Mouse (Mus musculus) cerebellum, postnatal 10 days (tissue): ENCODE measurements around the gene Pcx.
"Not testable (repeated sequence)": the region's sequence is repeated elsewhere in the genome, so short reads cannot be mapped to it uniquely, and the experiment has no call there.

Source experiments
- DNase-seq, 2 experiments: peaks; one replicate each; pipeline ENCODE4 v3.0.0; 2021; ENCODE audit warnings: mixed read lengths in 2 of 2

Gene Pcx

GRCm38 (mm10) chr19:4548305-4548883 is 38.1 kb downstream of the Pcx start:
- peak; percentile 83 to 85 for DNase-seq

- DNase-seq: no peak
These were observed 44.0 kb downstream of the Pcx start for GRCm38 (mm10) chr19:4554248-4554647.

DNA sequence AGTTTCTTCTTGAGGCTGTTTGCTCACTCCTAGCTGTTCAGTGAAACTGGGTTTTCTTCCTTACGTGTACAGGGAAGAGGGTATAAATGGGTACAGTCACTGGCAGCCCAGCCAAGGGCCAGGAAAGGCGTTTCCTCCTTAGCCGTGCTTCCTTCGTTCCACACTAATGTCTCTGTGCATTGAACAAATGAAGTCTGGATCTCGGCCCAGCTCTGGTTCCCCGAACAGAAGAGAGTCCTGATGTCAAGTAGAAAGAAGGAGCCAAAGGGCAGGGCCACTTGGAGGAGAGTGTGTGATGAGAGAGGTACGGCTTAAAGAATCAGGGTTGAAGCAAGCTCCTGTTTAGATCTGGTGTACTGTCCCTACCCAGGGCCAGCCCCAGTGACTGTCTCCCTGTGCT is 44.8 kb downstream of the Pcx start:
- peak; percentile 30 to 41 for DNase-seq

GRCm38 (mm10) chr19:4556787-4557186 is 46.5 kb downstream of the Pcx start:
- no peak for DNase-seq

- DNase-seq: peak; percentile 64 to 77
These were observed 47.7 kb downstream of the Pcx start for GRCm38 (mm10) chr19:4557796-4558569.

GRCm38 (mm10) chr19:4558570-4558955 is 48.3 kb downstream of the Pcx start:
- peak; percentile 13 to 16 for DNase-seq

DNA sequence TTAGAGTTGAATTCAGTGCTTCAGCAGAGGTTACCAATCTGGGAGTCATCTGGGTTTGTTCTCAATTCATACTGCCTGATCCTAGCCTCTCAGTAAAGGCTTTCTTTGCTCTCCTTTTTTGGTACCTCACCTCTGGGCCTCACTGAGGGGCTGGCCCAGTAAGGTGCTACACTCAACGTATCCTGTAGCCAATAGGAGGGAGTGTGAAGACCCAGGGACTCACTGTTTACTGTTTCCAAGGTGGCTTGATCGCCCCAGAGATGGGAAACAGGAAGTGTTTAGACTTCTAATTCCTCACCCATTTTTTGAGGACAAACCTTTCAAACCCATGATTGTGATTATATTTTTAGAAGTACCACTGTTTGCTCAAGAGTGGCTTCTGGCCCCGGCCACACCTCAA is 48.7 kb downstream of the Pcx start:
- DNase-seq: no peak

DNA sequence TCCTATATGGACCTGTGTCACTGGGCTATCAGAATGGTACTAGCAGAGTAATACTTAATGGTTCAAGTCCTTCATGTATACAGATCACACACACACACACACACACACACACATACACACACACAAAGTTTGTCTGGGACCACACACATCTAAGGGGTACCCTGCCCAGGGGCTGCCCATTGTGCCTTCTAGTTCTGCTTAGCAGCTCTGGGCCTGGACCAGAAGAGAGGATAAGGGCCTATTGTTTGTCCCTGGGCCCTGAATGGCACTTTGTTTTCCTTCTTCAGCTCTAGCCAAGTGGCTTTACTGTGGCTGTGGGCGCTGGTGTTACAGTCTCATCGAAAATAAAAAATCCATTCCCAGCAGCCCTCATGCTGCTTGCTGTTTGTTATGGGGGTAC is 49.3 kb downstream of the Pcx start:
- DNase-seq: peak in 1 of 2 experiments; percentile 29

GRCm38 (mm10) chr19:4560205-4560604 is 49.9 kb downstream of the Pcx start:
- DNase-seq: no peak

DNA sequence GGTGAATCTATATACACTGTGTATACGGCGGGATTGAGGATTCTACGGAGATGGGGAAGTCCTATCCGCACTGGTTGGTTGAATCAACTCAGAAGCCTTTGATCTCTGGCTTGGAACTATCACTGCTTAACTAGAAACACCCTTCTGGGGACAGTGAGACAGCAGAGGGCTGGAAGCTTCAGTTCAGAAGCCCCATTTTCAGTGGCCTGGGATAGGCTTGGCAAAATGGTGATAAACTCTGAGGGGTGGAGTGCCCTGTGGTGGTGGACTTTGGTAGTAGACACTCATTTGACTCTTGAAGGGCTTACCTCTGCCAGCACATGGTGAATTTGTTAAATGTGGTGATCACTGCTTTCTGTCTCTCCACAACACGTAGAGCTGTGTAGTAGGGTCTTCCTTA is 55.4 kb downstream of the Pcx start:
- DNase-seq: no peak

DNA sequence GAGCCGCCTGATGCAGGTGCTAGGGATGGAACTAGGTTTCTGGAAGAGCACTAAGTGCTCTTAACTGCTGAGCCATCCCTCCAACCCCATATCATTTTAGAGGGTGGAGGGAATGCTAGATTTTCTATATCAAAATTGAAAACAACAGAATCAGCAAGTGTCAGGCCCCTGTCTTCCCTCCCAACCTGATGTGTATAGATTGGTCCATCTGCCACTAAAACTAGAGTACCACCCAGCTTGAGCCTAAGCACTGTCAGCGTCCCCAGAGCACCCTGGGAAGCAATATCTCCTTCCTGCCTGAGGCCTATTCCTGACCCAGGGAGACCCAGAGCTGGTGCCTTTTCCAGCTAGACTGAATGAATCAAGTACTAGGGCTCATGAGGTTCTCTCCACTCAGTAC is 56.6 kb downstream of the Pcx start:
- no peak for DNase-seq

- DNase-seq: no peak
These were observed 57.4 kb downstream of the Pcx start for GRCm38 (mm10) chr19:4567665-4568064.

DNA sequence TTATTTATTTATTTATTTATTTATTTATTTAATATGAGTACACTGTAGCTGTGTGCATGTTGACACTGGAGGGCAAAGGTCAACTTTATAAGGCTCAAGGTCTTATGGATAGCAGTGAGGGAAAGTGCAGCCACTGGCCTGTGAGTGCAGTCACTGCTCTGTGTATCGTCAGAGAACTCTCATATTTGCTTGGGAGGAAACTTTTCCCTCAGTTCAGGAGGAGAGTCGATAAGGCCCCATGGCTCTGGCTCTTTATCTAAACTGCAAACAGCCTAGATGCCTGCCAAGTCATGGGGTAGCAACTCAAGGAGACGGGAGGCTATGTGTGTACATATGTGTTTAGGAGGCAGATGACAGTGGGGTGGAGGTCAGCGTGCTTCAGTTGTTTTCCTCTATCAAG is 58.6 kb downstream of the Pcx start:
- no peak for DNase-seq

- peak; percentile 48 to 50 for DNase-seq
These were observed 59.3 kb downstream of the Pcx start for GRCm38 (mm10) chr19:4569356-4570236.

- no peak for DNase-seq
These were observed 60.0 kb downstream of the Pcx start for GRCm38 (mm10) chr19:4570237-4570613.

DNA sequence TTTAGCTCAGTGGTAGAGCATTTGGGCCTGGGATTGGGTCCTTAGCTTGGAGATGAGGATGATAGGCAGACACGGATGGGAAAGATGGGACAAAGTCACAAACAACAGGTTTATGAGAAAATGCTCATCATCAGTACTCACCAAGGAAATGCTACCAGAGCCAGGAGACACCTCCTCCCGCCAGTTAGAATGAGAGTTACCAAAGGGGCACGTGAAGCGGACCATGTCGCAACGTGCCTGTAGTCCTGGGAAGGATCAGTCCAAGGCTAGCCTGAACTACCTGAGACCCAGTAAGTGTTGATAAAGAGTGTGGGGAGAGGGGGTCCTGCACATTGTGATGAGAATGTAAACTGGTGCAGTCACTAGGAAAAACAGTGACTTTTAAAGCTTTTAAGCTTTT is 60.5 kb downstream of the Pcx start:
- DNase-seq: no peak

DNA sequence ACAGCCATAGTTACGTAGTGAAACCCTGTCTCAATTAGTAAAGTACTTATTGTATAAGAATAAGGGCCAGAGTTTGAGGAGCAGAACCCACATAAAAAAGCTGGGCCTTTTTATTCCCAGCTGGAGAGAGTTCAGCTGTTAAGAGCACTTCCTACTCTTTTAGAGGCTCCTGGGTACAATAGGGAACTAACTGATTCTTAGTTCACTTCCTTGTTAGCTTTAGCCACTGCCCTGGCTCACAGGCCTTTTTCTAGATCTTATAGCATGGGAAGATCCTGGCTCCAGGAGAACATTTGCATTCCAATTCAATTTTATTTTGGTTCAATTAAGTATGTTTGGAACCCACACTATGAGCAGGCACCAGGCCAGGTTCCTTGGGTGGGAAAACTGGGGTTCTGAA is 61.4 kb downstream of the Pcx start:
- DNase-seq: peak in 1 of 2 experiments; percentile 39

GRCm38 (mm10) chr19:4572061-4572460 is 61.8 kb downstream of the Pcx start:
- no peak for DNase-seq

- no peak for DNase-seq
These were observed 62.2 kb downstream of the Pcx start for GRCm38 (mm10) chr19:4572467-4572866.

DNA sequence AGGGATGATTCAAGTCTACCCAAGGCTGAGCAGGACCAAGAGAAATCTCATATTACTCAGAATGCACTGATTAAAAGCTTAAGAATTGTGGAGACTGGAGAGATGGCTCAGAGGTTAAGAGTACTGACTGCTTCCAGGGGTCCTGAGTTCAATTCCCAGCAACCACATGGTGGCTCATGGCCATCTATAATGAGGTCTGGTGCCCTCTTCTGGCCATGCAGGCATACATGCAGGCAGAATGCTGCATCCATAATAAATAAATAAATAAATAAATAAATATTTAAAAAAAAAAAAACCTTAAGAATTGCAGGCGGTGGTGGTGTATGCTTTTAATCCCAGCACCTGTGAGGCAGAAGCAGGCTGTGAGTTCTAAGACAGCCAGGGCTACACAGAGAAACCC is 63.0 kb downstream of the Pcx start:
- no peak for DNase-seq

DNA sequence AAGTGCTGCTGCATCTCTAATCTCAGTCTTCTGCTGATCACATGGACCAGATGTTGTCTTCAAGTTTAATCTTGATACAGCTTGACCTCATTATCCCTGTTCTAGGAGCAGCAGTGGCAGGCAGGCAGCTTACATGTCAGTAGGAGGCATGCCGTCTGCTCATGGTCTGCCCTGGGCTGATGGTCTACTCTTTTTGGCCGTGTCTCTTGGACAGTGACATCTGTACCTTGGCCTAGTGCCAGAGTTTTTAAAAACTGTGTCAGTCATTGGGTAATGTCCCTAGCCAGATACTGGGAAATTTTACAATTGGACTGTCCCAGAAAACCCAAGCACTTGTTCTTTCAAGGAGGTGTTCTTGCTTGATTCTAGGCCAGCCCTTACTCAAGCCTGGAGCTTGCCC is 68.5 kb downstream of the Pcx start:
- DNase-seq: peak; percentile 81 to 84

DNA sequence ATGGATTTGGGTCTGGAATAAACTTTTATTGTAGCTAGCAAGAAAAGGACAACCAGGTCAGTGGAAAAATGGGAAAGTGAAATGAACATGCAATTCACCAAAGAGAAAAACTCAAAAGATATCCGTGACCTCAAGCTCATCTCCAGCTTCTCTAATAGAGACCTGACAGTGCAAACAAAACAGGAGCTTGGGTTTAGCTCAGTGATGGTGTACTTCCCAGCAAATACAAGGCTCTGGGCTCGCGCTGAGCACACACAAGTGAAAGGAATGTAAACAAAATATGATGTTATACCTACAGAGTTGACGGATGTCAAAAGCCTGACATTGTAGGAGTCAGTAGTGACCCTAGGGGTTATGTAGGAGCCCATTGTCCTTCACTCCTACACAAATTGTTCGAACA is 69.0 kb downstream of the Pcx start:
- DNase-seq: no peak

GRCm38 (mm10) chr19:4583856-4584255 is 73.6 kb downstream of the Pcx start:
- peak; percentile 64 to 70 for DNase-seq

GRCm38 (mm10) chr19:4586783-4587182 is 76.5 kb downstream of the Pcx start:
- not testable (repeated sequence) for DNase-seq
